Mouse (Mus musculus): ENCODE measurements around the gene Spata2.

DNA sequence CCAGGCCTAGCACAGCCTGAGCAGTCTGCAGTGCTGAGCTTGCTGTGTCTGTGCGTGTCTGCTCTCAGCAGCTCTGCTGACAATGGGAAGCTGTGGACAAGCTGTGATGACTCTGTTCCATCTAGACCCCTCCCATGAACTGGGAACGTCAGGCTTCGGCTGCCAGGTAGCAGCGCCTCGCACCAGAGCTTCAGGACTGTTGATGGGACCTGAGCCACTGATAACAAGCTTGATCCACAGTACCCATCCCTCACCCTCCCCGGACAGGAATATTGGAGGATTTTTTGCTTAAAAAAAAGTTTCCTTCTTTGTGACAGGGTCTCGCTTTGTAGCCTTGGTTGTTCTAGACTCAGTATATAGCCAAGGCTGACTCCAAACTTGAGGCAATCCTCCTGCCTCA, 45.5 kb downstream of the Spata2 start:
- TF ChIP-seq CTCF (conservative IDR thresholded peaks at IDR 0.05; ENCODE audit: low read length) (no peak), POU5F1 (IDR thresholded peaks at IDR 0.05; ENCODE audit: borderline replicate concordance, low read length) (no peak), NANOG (IDR thresholded peaks at IDR 0.05; ENCODE audit: borderline replicate concordance, low read length) (no peak)

Data from E14TG2a.4 (cell line).